In the genomic region with DNA sequence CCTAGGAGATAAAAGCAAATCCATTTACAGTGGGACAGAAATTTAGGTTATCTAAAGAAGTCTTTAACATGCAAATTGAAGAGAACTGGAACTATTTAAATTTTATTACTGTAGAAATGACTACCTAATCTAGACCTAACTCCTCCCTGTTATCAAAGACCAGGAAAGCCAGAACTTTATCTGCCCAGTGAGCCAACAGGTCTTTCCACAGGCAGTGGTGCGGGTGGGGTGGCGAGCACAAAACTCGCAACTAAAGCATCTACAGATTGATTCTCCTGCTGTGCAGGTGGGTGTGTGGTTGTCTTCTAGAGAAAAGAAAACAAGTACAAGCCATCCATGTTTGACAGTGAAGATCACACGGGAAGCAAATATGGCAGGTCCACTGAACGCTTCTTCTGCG, we compare ENCODE assay signal across 23 mouse cellular contexts. TPM values are rescaled to one million over a fixed set of nuclear protein-coding genes. Genes with fewer than 3 reads are reported as not detected.
DNase-seq lines count a peak whose midpoint lies in the region; ATAC-seq lines count a peak whose summit lies in the region.
"Had no signal": no experiment of that assay in that cellular context is flagged by ENCODE, and none has a peak within 500 bp of the region (broad histone marks: within the 10 kb centered on the region; RNA-seq: fewer than 3 reads in every experiment).

No protein-coding gene starts in this region.

- no peak for ATAC-seq in forebrain, embryonic 11.5 days (replicated peaks; ENCODE audit: low FRiP score)
- ATAC-seq in forebrain, embryonic 15.5 days (replicated peaks): no peak
- no peak for ATAC-seq in liver, embryonic 13.5 days (ENCODE audit: low read depth)
- no peak for ATAC-seq in liver, embryonic 12.5 days
- ATAC-seq in megakaryocyte progenitor cell, adult 5-6 weeks (replicated peaks; ENCODE audit: poor library complexity): 0 out of 2 replicates have a peak, but pooled peaks have one; percentile 39
- no peak for ATAC-seq in inflammation-experienced regulatory T-cells, adult 6 months
- ATAC-seq: activated CD4-positive, CD25-positive, alpha-beta regulatory T cell, adult 4 months; forebrain, embryonic 16.5 days; hindbrain, embryonic 16.5 days had no signal

- H3K36me3 ChIP-seq in forebrain, embryonic 11.5 days (ENCODE audit: control insufficient read depth, insufficient read depth, low read length): peaks cover 3% of the 10 kb centered on the region; the same call in 1 of the 2 replicates
- peaks cover 14% of the 10 kb centered on the region; the same call in 1 of the 2 replicates for H3K36me3 ChIP-seq in forebrain, embryonic 15.5 days
- H3K36me3 ChIP-seq in liver, embryonic 13.5 days: peaks cover 85% of the 10 kb centered on the region
- peaks cover 89% of the 10 kb centered on the region for H3K36me3 ChIP-seq in liver, embryonic 12.5 days

- no peak overlapping the region for H3K4me3 ChIP-seq in forebrain, embryonic 11.5 days (ENCODE audit: low read depth, low read length)
- no peak overlapping the region for H3K4me3 ChIP-seq in forebrain, embryonic 15.5 days
- no peak overlapping the region for H3K4me3 ChIP-seq in liver, embryonic 13.5 days (replicated peaks)
- H3K4me3 ChIP-seq in liver, embryonic 12.5 days: no peak overlapping the region
- H3K4me3 ChIP-seq: forebrain, embryonic 12.5 days; hindbrain, embryonic 10.5 days; hindbrain, embryonic 13.5 days had no signal

- H3K4me2 ChIP-seq in forebrain, embryonic 11.5 days (ENCODE audit: low read depth, low read length, severe bottlenecking): no peak overlapping the region
- H3K4me2 ChIP-seq in forebrain, embryonic 15.5 days (replicated peaks): no peak overlapping the region
- no peak overlapping the region for H3K4me2 ChIP-seq in liver, embryonic 13.5 days
- H3K4me2 ChIP-seq in liver, embryonic 12.5 days: no peak overlapping the region
- H3K4me2 ChIP-seq: forebrain, embryonic 12.5 days; heart, embryonic 11.5 days; hindbrain, embryonic 13.5 days had no signal

- no peak overlapping the region for H3K9ac ChIP-seq in forebrain, embryonic 11.5 days (ENCODE audit: low read length)
- no peak overlapping the region for H3K9ac ChIP-seq in forebrain, embryonic 15.5 days (replicated peaks)
- no peak overlapping the region for H3K9ac ChIP-seq in liver, embryonic 13.5 days
- H3K9ac ChIP-seq in liver, embryonic 12.5 days: no peak overlapping the region
- H3K9ac ChIP-seq: forebrain, embryonic 12.5 days; hindbrain, embryonic 13.5 days had no signal

- no peaks in the 10 kb centered on the region for H3K27me3 ChIP-seq in forebrain, embryonic 11.5 days (ENCODE audit: control insufficient read depth, insufficient read depth, low read length)
- H3K27me3 ChIP-seq in forebrain, embryonic 15.5 days: no peaks in the 10 kb centered on the region
- H3K27me3 ChIP-seq in liver, embryonic 13.5 days: no peaks in the 10 kb centered on the region
- H3K27me3 ChIP-seq in liver, embryonic 12.5 days (replicated peaks): no peaks in the 10 kb centered on the region
- H3K27me3 ChIP-seq: forebrain, embryonic 12.5 days; hindbrain, embryonic 13.5 days had no signal

- DNase-seq in forebrain, embryonic 11.5 days (ENCODE audit: low spot score): peak; percentile 18
- DNase-seq in liver, embryonic 13.5 days: peak; percentile 23
- DNase-seq in natural killer cell, adult 2 months (ENCODE audit: low spot score in 2 of 2): no peak
- DNase-seq: adrenal gland, adult 8-10 months; adrenal gland, postnatal 25 days; cerebellum, adult 11-12 months; cerebellum, adult 8-10 months; cerebellum, postnatal 14 days; gastrocnemius, postnatal 10 days; gastrocnemius, postnatal 36 days; heart, postnatal 36 days had no signal

- 96% methylated on average over 6 of the region's 6 CpGs for WGBS in forebrain, embryonic 11.5 days
- WGBS in forebrain, embryonic 15.5 days: 96% methylated on average over 6 of the region's 6 CpGs
- 63% methylated on average over 6 of the region's 6 CpGs for WGBS in liver, embryonic 13.5 days (ENCODE audit: insufficient replicate concordance)
- whole genome bisulfite sequencing in liver, embryonic 12.5 days (ENCODE audit: insufficient replicate concordance): 66% methylated on average over 6 of the region's 6 CpGs

- H3K27ac ChIP-seq in forebrain, embryonic 11.5 days (ENCODE audit: low read depth, low read length): no peak overlapping the region
- H3K27ac ChIP-seq in forebrain, embryonic 15.5 days (replicated peaks): no peak overlapping the region
- H3K27ac ChIP-seq in liver, embryonic 13.5 days: no peak overlapping the region
- H3K27ac ChIP-seq in liver, embryonic 12.5 days: no peak overlapping the region
- H3K27ac ChIP-seq: forebrain, embryonic 12.5 days; hindbrain, embryonic 10.5 days; hindbrain, embryonic 13.5 days had no signal

- H3K4me1 ChIP-seq in forebrain, embryonic 11.5 days (replicated peaks; ENCODE audit: control insufficient read depth, insufficient read depth, low read length): no peaks in the 10 kb centered on the region
- no peaks in the 10 kb centered on the region for H3K4me1 ChIP-seq in forebrain, embryonic 15.5 days
- H3K4me1 ChIP-seq in liver, embryonic 13.5 days (replicated peaks): peaks cover 68% of the 10 kb centered on the region
- H3K4me1 ChIP-seq in liver, embryonic 12.5 days: peaks cover 45% of the 10 kb centered on the region

- no peaks in the 10 kb centered on the region for H3K9me3 ChIP-seq in forebrain, embryonic 11.5 days (ENCODE audit: control insufficient read depth, low read length)
- H3K9me3 ChIP-seq in forebrain, embryonic 15.5 days: no peaks in the 10 kb centered on the region
- H3K9me3 ChIP-seq in liver, embryonic 13.5 days (replicated peaks): no peaks in the 10 kb centered on the region
- H3K9me3 ChIP-seq in liver, embryonic 12.5 days (replicated peaks): no peaks in the 10 kb centered on the region
- H3K9me3 ChIP-seq: forebrain, embryonic 12.5 days; hindbrain, embryonic 10.5 days; hindbrain, embryonic 13.5 days had no signal

RNA-seq across cellular contexts. Expression of a gene that starts 46.9 kb away (rescaled TPM):
- polyA plus RNA-seq in forebrain, embryonic 11.5 days (2014; fragmentation: Nextera tagmentation; extraction: Ambion mirVana): 16.9 and 18.5 TPM in 2 replicates
- polyA plus RNA-seq in forebrain, embryonic 15.5 days (2015; fragmentation: Nextera tagmentation; extraction: Ambion mirVana): 10.9 and 11.3 TPM in 2 replicates
- polyA plus RNA-seq in liver, embryonic 13.5 days (2015; fragmentation: Nextera tagmentation; extraction: Ambion mirVana): 6.2 and 7.7 TPM in 2 replicates
- polyA plus RNA-seq in liver, embryonic 12.5 days (2016; fragmentation: Nextera tagmentation; extraction: Ambion mirVana): 12.8 and 13.8 TPM in 2 replicates
- 1.1 and 1.4 TPM in 2 replicates for total RNA-seq in megakaryocyte progenitor cell, adult 5-6 weeks (2015)
- 0.62 and 2.0 TPM in 2 replicates for total RNA-seq in megakaryocyte progenitor cell, adult 5-6 weeks (2017)
- under 1 TPM; 0.25 to 0.51 (median 0.35) TPM for polyA plus RNA-seq in inflammation-experienced regulatory T-cells, adult 6 months (2017; shearing (Covaris generic))
- total RNA-seq: granulocyte monocyte progenitor cell, adult 5-6 weeks had no signal

Comparison
In these comparisons a context has a peak if more than half of its experiments do, and no peak if none do; other contexts are left out.
1. DNase-seq: peak in forebrain, embryonic 11.5 days (single experiment) and liver, embryonic 13.5 days (single experiment); none in natural killer cell, adult 2 months (0 of 2).